Mouse (Mus musculus) adrenal gland, postnatal 10 days (tissue): ENCODE measurements around the gene Art4. TPM values are rescaled to one million over a fixed set of nuclear protein-coding genes. Genes with fewer than 3 reads are reported as not detected.
"Not testable (repeated sequence)": the region's sequence is repeated elsewhere in the genome, so short reads cannot be mapped to it uniquely, and the experiment has no call there.

Experiments
- DNase-seq: peaks from one replicate; pipeline ENCODE4 v3.0.0; 2021; ENCODE audit warnings: mixed read lengths
- long read RNA-seq, 2 experiments: library from polyadenylated mRNA; stranded (forward); transcript quantifications; one replicate each; pipeline ENCODE4 v2.0.0; 2021
- total RNA-seq, 2 experiments: library from RNA; stranded (reverse); gene quantifications; 2 replicates each; pipeline ENCODE4 v1.2.3; 2021

Gene Art4
- total RNA-seq: 1 to 10 TPM; 5.9 to 7.5 TPM
- long read RNA-seq, experiment 1, partial matches to known transcripts: 0 of 4 reads
- long read RNA-seq, experiment 1, other reads (novel, unspliced or antisense): 2 of 4 reads
- long read RNA-seq, experiment 2, partial matches to known transcripts: 0 of 3 reads
- long read RNA-seq, experiment 2, other reads (novel, unspliced or antisense): 0 of 3 reads

DNA sequence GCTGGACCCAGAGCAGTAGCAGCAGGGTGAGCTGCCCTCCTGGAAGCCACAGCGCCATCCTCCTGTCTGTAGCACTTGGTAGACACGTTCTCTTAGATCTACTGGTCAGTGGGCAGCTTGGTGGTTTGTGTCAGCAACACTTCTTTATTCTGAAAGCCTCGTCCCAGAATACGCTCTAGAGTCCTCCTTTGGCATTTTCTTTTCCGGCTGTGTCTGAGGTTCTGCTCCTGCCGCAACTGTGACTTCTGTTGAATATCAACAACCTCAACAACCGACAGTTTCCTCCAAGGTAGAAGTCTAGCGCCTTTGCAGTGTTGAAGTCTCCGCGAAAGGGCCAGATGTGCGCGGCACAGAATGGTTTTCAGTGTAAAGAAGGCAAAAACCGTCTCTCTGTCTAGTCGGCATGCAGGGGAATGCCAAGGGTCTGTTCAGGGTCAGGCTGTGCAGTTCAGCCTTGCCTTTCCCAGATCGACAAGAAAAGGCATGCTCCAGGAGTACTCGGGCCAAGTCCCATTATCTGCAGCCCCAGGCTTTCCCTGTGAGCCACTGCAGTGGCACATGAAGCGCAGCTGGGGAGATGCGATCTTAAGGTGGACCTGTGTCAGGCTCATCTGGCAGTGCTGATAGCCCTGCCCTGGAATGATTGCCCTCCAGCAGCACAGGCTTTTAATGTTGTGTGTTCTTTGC is at the start of gene Art4:
TSS of gene Art4 (minus strand) at position 548 of the 687 bp plus-strand sequence.
- peak; percentile 44 for DNase-seq

GRCm38 (mm10) chr6:136906937-136907293 is 49.4 kb upstream of the Art4 start:
- DNase-seq: no peak

DNA sequence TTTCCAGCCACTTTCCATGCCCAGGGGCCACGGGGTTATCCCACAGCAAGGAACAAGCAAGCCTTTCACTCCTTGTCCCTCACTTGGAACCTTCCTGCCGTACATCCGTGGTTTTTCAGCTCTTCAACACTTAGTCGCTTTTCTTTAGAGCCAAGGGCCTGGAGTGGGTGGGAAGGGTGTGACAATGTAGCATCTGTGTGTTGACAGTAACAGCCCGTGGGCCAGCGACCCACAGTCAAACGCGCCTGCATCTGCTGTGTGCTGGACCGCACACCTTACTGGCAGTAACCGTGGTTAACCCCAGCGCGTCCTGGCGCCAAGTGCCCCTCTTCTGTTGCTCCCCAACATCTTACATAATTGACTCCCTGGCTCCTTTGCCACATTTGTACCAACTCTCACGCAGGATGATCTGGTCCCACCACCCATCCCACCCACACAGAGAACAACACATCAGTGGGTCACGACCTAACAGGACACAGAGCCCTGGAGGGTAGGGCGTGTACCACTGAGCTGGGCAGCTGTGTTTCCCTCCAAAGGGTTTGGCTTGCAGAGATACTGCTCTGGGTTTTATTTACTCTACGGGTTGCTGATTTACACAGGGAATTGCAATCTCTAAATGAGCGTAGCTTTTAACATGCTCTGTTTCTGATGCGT is 48.9 kb upstream of the Art4 start:
- DNase-seq: no peak

DNA sequence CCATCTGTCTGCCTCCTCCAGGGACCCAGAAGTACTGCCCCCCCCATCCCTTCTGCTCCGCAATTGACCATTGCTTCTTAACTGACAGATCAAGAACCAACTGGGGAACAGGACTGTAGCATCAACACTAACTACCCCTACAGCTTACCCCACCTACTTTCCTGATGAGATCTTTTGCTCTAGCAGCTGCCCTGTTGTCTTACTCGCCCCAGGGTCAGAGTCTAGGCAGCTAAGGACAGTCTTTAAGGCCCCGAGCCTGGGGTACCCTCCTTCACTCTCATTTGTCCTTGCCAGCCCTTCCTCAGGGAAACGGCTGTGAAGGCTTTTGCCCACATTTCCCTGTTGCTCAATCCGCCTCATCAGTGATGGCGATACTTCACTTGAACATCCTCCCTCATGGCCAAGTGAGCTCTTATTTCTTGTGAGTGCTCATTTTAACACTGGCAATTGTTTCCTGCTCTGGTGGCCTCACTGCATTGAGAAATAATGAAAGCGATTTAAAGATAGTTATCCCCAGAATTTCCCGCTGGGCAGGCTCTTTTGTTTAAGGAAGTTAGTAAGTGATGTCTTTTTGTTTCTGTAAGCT is 46.4 kb upstream of the Art4 start:
- no peak for DNase-seq

- DNase-seq: no peak
Measured at GRCm38 (mm10) chr6:136902527-136902926, 45.0 kb upstream of the Art4 start.

- DNase-seq: no peak
Measured at GRCm38 (mm10) chr6:136901010-136901409, 43.5 kb upstream of the Art4 start.

- no peak for DNase-seq
Measured at GRCm38 (mm10) chr6:136900369-136901009, 43.0 kb upstream of the Art4 start.

DNA sequence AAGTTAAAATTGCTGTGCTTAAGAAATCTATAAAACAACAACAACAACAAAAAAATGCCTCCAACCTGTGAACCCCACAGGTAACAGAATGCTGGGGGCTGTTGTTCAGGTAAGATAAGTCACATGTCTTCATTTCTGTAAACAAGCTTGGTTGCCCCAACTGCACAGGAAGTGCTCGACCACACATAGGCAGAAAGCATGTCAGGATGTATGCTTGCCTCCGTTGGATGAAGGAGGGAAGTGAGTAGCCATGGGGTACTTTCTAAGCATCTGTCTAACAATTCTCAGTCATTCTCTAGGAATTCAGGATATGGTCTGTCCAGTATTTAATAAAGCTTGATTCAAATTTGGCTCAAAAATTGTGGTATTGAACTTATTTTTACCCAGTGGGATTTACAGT is 41.4 kb upstream of the Art4 start:
- DNase-seq: no peak

- DNase-seq: no peak
Measured at GRCm38 (mm10) chr6:136898222-136898621, 40.7 kb upstream of the Art4 start.

DNA sequence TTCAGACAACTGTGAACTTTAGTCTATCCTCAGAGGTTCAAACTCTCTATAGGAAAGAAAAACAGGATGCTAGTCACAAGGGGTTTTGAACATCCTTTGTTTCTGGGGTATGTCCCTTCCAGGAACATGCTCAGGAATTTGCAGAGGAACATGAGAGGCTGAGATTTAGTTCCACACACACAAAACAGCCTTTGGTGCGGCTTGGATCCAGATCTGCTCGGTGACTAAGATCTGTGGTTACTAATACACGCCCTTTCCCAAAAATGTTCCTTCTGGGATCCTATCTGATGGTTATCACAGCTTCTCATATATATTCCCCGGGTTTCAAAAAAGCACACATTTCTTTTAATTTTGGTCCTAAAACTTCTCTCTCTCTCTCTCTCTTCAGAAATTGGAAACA is 40.3 kb upstream of the Art4 start:
- DNase-seq: no peak

GRCm38 (mm10) chr6:136894532-136895339 is 37.2 kb upstream of the Art4 start:
- DNase-seq: no peak

DNA sequence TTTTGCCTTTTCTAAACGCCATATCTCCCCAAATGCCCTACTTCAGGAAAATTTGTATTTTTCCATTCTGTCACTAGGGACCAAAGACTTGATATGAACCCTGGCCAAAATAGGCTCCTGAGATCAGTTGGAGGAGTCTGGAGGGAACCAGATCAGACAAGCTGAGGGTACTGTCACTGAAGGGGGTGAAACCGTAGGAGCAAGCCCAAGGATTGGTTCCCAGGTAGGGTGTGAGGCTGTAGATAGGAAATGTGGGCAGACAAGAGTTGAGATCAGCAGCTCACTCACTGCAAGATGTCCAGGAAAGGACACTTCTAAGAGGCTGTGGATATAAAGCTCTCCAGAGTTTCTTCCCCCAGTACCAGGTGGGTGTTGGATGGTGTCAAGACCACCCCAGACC is 34.5 kb upstream of the Art4 start:
- no peak for DNase-seq

- DNase-seq: no peak
Measured at GRCm38 (mm10) chr6:136889554-136889953, 32.0 kb upstream of the Art4 start.

GRCm38 (mm10) chr6:136889067-136889466 is 31.5 kb upstream of the Art4 start:
- peak; percentile 20 for DNase-seq

GRCm38 (mm10) chr6:136887854-136888253 is 30.3 kb upstream of the Art4 start:
- DNase-seq: peak; percentile 66

DNA sequence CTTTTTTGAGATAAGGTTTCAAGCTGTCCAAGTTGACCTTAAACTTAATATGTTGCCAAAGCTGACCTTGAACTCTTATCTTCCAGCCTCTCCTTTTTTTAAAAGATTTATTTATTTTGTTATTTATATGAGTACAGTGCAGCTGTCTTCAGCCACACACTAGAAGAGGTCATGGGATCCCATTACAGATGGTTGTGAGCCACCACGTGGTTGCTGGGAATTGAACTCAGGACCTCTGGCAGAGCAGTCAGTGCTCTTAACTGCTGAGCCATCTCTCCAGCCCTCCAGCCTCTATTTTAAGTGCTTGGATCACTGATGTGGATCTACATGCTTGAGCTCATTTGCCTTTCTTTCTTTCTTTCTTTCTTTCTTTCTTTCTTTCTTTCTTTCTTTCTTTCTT is 27.2 kb upstream of the Art4 start:
- not testable (repeated sequence) for DNase-seq

- DNase-seq: no peak
Measured at GRCm38 (mm10) chr6:136883961-136884360, 26.4 kb upstream of the Art4 start.

DNA sequence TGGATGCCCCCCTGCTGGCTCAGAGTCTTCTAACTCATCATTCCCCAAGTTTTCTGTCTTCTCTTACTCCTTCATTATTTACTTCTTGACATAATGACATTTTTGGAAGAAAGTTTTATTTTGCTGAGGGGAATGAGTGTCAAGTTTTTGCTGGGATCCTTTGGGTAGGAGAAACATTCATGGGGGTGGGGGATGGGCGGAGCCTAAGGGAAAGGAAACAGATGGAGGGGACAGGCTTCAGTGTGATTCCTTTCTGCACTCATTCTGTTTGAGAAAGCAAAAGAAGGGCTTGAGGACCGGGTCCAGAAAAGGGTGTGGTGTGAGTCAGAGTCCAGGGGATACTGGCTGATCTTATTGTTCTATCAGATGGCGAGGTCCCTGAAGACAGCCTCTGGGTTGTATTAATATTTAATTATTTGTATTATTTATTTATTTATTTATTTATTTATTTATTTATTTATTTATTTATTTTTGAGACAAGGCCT is 25.9 kb upstream of the Art4 start:
- DNase-seq: no peak

DNA sequence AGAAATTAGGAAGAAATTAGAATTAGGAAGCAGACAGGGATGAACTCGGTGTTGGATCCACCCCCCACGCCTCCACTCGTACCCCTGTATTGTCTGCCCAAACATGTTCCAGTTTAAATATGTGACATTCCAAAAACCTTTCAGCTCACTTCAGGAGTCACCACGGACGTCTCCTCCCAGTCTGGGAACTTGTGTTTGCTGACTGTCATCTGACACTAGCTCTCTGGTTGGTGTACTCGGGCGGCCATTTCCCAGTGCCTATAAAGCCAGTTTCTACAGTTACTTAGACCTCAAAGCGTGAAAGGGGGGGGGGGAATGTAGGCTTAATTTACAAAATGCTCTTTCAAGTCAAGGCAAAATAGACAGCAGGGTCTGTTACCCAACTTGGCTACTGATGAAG is 24.1 kb upstream of the Art4 start:
- no peak for DNase-seq

DNA sequence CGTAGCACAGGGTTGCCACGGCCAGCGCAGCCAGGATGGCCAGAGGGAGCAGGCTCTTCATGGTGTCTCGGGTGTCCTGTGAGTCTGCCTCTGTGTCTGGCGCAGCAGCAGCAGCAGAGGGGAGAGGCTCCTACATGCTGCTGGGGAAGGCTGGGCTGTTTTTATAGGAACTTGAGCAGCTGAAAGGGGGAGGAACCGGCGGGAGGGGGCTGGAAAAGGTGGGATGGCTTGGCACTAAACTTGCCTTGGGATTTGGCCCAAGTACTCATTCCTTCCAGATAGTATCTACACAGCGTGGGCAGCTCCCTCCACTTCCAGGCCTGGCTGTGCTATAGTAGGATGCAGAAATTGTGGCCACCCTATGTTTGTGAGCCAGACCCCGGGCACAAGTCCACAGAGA is 18.1 kb upstream of the Art4 start, which contains the start of gene Mgp:
TSS of gene Mgp (minus strand) at position 154 of the 400 bp plus-strand sequence.
- DNase-seq: peak; percentile 18

GRCm38 (mm10) chr6:136874599-136874998 is 17.1 kb upstream of the Art4 start:
- DNase-seq: peak; percentile 34

DNA sequence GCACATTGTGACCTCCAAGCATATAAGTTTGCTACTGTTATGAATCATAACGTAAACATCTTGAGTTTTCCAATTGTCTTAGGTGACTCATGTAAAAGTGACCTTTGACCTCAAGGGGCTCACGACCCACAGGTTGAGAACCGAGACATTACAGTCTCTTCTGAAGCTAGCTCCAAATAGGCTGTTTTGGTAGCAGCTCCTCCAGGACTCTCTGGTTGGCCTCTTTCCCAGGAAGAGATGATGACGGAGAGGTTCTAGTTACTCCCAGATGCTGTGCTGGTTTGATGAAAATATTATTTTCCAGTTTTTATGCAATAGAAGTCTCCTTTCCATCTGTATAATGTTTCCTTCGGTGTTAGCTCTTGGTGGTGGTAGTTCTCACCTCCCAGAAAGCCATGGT is 11.4 kb upstream of the Art4 start:
- DNase-seq: no peak
